Mouse (Mus musculus) urinary bladder, postnatal 14 days (tissue): ENCODE measurements around the gene Tmem251.

Experiments used
- DNase-seq: peaks from one replicate; pipeline ENCODE4 v3.0.0; 2021; ENCODE audit warnings: low spot score

Tmem251 gene

DNA sequence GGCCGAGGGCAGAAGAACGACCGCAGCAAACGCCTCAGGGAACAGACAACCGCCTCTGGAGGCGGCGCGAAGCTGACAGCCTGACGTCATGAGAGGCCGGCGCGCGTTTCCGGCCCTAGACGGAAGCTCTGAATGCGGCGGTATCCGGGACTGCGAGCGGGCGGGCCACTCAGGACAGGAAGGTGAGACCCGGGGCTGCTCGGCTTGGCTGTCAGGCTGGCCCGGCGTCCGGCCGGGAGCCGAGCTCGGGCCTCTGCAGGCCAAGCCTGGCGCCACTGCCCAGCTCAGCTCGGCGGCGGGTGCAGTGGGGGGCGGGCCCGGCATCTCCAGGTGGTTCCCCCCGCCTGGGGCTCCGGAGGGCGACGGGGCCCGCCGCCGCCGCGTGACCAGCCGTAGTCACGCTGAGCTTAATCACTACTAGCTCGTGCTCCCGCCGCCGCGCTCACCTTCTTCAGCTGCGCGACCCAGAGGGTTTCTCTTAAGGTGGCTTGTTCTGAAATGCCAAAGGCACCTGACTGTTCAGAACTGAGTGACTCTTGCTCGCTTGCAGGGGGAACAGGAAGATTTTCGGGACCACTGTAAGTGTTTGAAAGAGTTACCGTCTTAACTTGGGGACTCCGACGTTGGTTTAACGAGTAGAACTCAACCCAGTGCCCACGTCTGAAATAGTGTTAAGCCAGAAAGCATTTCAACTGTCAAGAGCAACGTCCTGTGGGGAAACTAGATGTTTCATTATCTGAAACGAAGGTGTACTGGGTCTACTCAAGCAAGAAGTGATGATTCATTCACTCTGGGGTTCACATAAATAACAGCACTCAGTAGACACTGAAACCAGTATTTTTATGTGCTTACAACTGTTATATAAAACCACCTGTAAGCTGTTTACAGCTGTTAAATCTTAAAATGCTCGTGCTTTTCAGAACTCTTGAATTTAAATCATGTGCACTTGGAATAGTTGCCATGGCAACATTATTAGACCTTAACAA lies at the start of gene Tmem251, which contains the start of gene Moap1:
Gene Tmem251 (plus strand): TSS at position 174 of the 986 bp plus-strand sequence.
Gene Moap1 (minus strand): TSS at position 73 of the 986 bp plus-strand sequence.
- DNase-seq, result peak; percentile 91

DNA sequence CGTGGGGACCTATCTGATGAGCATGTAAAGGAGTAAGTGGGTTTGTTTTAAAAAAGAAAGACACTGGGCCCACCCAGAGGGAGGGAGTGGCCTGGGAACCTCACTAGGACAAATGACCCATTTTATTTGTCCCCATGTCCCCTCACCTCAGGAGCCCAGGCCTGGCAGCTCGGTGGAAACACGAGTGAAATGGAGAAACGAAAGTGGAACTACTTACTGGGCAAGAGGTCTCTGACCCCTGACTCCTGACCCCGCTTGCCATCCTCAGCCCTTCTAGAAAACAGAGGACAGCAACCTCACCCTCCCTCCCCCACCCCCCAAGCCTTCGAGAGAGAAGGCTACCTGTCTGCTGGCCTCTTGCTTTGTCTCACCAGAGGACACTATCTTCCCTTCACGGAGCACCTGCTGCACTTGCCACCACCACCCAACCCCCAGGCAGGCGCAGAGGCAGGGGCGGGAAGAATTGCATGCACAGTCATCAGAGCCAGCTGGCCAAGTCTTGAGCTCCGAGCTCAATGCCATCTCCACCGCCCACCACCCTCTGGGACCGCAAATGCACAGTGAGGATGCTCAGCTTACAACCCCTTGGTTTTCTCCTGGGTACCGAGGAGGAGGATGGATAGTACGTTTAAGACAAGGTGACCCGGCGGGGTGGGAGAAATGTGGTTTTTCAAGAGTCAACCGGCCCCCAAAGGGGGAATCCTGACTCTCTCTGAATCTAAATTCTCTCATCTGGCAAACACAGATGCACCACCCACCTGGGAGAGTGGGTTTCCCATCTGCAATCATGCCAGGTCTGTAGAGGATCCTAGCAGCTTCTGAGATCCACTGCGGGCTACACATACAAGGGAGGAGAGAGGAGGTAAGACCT lies 48.0 kb upstream of the Tmem251 start:
- no peak for DNase-seq

DNA sequence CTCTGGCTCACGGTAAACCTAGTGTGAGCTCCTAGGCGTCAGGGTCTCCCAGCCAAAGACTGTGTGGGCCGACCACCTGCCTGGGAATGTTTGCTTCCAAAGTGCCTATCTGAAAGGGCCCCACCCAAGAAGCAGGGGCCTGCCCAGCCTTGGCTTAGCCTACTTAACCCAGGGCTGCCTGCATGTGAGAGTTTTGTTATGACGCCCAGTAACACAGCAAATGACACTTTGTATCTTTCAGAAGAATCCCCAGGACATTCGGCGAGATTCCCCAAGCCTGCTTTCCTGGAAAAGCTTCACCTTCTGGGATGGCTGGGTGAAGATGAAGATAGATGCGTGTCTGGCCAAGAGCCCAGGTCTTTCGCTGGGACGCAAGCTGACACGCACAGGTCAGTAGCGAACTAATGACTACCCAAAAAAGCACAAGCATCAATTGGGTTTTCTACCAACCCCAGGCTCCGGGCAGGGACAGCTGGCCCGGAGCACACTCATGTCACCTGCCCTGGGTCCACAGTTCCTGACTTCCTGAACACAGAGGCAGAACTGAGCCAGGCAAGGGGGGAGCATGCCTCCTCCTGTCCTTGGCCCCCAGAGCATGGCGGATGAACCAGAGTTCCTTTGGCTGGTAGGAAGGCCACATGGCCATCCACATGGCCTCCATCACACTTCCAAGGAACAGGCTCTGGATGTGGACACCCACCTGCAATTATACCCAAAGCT lies 46.8 kb upstream of the Tmem251 start:
- no peak for DNase-seq

DNA sequence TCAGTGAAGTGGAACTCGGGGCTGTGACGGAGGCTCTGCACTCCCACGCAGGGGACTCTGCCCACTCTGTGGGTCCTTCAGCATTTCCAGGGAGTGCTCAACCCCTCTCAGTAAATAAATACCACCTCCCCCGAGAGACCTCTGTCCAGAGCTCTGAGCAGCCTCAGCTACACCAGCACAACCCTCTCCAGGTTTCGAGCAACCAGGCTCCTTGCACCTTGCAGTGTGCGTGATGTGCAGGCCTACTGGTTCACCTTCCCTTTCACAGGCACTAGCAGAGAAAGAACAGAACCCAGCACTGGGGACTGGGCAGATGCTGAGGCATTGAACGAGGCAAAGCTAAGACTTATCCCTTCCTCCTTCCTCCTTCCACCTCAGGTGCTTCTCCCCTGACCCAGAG lies 46.2 kb upstream of the Tmem251 start:
- DNase-seq, result no peak

DNA sequence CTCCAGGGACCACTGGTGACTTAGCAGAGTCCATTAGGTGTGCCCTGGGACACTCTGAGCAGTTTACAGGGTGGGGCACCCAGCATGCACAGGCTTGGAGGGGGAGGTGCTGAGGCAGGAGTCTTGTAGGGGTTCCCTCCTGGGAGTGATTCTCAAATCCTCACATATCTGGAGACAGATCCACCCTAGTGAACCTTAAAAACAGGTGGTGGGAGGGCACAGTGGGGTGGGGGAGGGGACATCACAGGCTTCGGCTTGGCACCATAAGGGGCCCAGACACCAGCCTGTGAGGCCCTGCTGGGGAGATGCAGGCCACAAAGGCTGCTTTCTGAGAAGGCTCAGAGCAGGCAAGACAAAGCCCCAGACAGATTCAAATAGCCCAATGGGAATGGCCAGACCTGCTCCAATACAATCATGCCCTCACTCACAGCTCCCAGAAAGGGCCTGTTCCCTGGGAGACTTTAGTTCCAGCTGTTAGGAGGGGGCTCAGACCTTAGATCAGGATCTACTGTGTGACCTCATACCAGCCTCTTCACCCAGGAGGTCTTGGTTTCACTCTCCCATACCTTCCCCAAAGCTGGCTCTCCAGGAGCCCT lies 45.4 kb upstream of the Tmem251 start:
- DNase-seq, result no peak

DNA sequence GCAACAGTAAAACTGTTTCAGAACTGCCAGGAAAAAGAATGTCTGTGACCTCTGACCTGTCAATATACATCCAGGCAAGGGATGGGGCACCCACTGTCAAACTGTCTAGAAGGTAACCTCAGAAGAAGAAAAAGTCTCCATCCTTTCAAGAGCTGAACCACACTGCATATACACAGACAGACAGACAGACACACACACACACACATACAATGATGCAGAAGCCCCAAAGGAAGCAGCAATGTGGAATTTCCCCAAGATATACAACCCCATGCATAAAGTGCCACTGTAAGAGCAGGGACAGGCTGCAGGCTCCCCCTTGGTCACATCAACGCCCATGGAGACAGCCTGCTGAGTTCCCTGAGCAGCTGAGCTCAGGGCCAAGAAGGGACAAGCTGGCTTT lies 44.4 kb upstream of the Tmem251 start:
- no peak for DNase-seq

DNA sequence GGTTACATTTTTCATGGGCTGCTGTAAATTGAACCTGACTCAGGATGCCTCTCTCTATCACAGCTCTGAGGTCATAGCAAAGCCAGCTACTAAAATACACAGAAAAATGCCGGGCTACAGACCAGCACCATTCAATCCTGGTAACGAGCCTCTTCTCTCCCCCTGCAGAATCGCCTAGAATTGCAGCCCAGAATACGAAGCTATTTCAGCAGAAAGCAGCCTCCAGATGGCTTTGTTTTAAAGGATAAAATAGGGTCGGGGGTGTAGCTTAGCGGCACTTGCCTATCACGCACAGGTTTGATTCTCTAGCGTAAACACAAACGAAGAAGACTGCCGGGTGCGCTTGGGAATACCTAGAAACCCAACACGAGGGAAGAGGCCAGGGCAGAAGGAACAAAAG lies 43.1 kb upstream of the Tmem251 start:
- DNase-seq, result no peak

DNA sequence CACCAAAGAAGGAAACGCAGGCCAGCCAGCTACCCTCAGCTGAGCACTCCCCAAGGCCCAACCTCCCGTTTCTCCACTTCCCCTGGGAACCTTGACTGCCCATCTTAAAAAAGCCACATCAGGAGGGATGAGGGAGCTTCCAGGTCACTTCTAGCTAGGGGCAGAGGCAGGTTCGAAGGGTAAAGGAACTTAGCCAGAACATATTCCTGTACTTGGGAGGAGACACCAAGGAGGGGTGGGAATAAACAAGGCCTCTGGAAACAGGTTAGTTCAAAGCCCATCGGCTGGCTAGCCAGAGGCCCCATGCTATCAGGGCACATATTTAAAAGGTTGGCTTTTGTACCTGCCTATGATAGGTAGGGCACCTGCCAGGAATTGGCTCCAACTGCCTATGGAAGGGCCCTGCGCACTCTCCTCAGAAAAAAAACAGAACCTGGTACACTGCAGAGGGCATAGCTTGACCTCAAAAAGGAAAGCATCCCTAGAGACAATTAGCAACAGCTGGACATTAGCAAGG lies 41.8 kb upstream of the Tmem251 start:
- no peak for DNase-seq

DNA sequence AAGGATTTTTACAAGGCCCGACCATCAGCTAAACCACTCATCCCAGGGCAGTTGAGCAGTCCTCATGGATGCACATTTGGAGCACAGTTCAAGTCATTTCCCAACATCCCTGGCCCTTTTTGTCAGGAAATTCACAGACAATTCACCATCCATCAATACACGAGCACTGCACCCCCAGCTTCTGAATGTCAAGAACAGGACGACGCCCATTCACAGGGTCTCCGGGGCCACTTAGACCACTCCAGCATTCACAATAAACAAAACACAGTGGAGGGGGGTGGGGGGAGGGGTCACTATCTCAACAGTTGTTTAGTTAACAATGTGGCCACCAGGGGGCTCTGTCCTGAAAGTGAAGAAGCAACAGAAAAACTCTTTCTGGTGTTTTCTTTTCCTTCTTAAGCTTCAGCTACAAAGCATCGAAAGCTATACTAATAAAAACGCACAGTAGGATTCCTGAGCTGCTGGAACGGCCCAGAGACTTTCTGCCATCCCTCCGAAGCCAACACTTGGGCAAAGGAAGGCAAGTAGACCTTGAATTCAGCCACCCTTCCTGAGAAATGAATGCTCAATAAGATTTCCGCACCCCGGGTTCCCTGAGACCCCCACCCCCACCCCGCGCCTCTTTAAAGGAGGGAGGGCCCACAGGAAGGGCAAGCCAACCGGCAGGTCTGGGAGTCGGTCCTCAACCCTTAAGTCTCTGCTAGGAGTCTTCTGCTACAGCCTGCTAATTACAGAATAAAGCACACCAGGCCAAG lies 41.0 kb upstream of the Tmem251 start:
- peak; percentile 90 for DNase-seq

DNA sequence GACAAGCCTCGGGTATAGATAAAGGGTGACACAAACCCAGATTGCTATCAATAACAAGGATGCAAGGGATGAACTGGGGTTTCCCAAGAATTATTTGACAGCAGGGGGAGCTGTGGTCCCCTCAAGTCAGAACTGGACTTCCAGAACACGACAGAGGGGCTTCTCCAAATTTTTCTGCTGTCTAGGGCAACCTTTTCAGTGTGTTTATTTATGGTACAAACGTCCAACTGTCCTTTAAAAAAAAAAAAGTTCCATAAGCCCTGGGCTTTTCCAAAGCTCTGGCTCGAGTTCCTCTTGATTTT lies 40.5 kb upstream of the Tmem251 start:
- DNase-seq, result no peak

DNA sequence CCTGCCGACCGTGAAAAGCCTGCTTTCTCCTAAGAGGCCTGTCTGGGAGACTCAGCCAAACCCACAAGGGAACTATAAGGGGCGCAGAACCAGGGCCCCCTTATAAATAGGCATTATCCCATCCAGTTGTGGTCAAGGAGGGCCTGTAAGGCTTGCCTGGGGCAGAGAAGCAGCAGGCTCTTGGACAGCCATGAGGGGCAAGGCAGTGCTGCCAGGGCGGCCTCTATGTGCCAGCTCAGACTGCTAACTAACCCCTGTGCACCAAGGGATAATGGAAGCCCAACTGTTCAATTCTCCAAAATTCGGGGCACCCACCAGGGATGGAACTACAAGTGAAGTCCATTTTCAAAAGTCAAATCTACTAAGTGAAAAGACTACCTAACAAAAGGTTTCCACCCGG lies 40.1 kb upstream of the Tmem251 start:
- no peak for DNase-seq

DNA sequence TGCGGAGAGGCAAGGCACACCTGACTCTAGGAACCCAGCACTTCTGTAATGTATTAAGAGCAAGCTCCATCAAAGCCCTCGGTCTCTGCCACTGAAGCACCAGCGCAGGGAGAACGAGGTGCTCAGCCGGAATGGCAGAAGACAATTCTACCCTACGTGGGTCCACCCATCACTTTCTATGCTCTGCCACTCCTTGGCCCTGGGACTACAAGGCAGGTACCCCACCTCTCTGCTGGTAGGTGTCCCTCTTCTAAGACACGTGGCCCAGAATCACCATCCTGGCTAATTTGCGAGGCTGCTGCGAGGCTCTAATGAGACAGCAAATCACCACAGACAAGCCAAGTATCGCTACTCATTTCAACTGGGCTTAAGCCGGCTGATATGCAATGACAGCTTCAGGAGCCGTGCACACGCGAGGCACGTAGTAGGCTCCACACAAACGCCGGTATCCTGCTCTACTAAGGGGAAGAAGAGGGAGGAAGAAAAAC lies 39.6 kb upstream of the Tmem251 start:
- no peak for DNase-seq

DNA sequence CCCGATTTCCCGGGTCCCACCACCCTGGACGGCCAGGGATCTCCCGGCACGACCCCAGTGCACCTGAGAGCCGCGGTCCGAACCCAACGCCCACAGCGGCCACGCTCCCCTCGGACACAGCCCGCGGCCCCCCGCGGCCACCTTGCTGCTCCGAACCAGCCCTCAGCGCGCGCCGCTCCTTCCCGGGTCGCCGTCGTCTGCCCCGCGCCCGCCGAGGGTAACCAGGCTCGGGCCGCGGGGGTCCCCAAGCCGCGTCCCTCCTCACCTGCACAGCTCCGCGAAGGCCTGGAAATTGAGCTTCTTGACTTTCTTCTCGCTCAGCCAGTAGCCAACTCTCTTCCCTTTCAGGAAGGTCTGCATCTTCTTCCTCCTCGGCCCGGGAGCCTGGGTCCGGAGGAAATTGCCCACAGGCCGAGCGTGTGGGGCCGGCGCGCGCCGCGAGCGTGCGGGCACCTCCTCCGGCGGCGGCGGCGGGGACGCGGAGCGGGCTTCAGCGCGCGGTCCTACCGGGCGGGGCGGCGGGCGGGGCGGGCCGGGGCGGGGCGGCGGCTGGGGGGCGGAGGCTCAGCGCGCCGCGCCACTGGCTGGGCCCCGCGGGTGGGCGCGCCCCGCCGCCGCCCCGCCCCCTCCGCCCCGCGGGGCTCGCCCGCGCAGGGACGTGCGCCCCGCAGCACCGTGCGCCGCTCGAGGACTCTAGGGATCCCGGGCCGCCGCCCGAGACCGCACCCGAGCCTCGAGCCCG lies 38.9 kb upstream of the Tmem251 start, which contains the start of gene Itpk1:
Gene Itpk1 (minus strand): TSS at position 474 of the 742 bp plus-strand sequence.
- peak; percentile 56 for DNase-seq

DNA sequence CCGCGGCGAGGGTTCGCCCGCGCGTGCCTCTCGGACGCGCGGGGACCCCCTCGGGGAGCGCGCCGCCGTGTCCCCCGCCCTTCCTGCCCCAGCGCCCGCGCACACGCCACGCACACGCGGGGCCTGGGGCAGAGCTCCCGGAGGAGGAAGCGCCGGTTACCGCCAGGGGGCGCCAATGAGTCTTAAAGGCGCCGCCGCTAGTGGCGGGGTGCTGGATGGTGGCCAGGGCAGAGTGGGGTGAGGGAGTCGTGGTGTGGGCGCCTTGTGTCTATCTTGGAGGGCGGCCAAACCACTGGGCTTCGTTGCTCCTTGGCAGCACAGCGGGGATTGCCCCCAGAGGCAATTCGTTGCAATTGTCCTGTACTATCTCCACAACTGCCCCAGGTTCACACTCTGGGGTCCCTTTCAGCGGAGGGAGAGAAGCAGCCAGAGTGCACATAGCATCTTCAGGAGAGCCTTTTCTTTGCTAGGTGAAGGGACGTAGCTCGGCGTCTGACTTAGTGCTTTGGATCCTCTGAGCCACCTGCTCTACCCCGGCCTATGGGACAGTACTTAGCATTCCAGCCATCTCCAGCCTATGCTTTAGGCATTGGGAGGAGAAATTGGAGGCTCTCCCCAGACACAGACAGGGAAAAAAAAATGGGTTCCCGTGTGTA lies 38.2 kb upstream of the Tmem251 start:
- DNase-seq, result peak; percentile 88

DNA sequence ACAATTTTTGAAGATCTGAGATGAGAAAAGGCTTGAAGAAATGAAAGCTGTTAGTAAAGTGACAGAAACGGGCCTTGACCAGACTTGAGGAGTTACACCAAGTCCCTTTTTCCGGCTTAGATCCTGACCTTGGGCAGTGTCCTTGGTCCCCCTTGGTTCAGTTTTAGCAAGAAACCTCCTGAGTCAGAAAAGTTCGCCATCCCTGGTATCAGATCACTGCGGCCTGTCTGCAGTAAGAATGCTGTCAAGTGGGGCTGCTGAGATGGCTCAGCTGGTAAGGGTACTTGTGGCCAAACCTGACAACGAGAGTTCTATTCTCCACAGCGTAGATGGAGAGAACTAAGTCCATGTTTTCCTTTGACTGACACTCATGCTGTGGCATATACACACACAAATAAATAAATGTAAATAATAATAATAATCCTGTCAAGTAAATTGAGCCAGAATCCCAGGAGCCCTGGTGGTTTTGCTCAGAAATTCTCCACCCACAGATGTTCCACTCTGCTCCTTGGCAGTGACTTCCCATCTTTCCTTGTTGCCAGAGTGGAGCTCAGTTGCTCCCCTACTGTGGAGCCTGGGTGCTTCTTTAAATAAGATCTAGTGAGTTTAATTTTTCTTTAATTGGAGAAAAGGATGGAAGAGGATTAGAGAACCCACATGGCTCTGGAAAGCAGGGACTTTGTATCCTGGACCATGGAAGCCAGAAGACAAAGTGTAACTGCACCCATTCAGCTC lies 37.5 kb upstream of the Tmem251 start:
- no peak for DNase-seq

DNA sequence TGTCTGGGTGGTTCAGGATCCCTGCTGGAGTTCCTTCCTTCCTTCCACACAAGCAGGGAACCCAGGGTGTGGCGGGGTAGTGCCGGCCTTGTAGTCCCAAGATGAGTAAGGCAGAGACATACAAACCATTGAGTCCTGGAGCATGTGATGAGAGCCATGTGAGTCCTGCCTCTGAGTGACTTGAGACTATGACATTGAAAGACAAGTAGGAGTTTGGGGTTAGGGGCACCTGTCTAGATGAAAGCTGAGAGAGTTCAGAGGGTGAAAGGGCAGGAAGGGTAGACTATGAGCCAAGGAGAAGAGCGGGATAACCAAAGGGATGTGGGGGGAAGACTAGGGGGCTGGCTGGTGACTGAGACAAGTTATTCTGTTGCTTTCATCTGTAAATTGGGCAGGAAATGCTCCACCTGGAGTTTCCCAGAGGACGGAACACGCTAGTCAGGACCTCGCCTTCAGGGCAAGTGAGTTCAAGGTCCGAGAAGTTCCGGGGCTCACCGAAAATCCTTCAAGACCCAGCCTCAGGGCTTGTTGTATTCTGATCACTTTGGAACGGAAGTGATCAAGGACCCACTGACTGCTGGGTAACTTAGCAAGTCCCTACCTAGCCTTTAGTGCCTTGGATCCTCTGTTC lies 36.6 kb upstream of the Tmem251 start:
- DNase-seq, result no peak

DNA sequence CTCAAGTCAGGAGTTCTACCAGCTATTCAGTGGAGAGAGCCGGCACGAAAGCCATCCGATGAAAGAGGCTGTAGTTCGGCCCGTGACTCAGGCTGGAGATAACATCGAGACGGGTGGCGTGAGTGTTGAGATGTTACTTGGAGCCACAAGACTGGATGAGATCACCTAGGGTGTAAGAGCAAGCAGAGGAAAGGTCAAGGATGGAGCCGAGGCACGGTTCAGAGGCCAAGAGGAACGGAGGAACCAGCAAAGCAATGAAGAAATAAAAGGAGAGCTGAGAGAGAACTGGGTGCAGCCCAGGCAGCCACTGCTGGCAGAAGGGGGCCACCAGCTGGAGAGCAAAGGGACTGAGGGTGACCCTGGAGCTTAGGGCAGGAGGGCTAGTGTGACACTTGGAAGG lies 35.3 kb upstream of the Tmem251 start:
- peak; percentile 62 for DNase-seq

DNA sequence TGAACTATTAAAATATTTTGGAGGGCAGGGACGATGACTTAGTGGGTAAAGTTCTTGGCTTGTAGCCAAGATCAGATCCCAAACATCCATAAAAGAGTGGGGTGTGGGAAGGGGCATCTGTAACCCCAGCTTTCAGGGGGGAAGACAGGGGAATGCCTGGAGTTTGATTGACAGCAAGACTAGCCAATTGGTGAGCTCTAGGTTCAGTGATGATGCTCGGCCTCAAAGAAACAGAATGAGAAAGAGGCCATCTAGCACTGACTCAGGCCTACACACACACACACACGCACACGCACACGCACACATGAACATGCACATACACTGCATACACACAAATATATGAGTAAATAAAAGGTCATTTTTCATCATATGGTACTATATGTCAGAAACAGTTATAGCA lies 33.7 kb upstream of the Tmem251 start:
- no peak for DNase-seq
